Mouse (Mus musculus) kidney, adult 2 months (tissue): ENCODE data around the gene Krt76. TPM values are rescaled to one million over a fixed set of nuclear protein-coding genes. Genes with fewer than 3 reads are reported as not detected.

Experiments
- DNase-seq: peaks from one replicate; pipeline ENCODE4 v3.0.0; 2021
- H3K27ac ChIP-seq: fragments of 200-500 bp; 2 replicates; pipeline ENCODE4 v1.5.1; 2012; ENCODE audit warnings: low read depth, low read length, control low read depth, inconsistent platforms; ENCODE audit not compliant: insufficient read depth
- H3K27me3 ChIP-seq: fragments of 200-500 bp; replicated peaks from 2 replicates; pipeline ENCODE4 v1.6.1; 2012; ENCODE audit warnings: mild to moderate bottlenecking, moderate library complexity, low read length, inconsistent platforms; ENCODE audit not compliant: control insufficient read depth, insufficient read depth
- H3K36me3 ChIP-seq: fragments of 200-500 bp; 2 replicates; pipeline ENCODE4 v1.6.1; 2012; ENCODE audit warnings: mild to moderate bottlenecking, moderate library complexity, low read length, inconsistent platforms; ENCODE audit not compliant: control insufficient read depth, insufficient read depth
- H3K4me1 ChIP-seq: fragments of 200-500 bp; 2 replicates; pipeline ENCODE4 v1.6.1; 2011; ENCODE audit warnings: low read length; ENCODE audit not compliant: control insufficient read depth, insufficient read depth
- H3K4me3 ChIP-seq: fragments of 200-500 bp; 2 replicates; pipeline ENCODE4 v1.5.1; 2011; ENCODE audit warnings: mild to moderate bottlenecking, low read depth, low read length, control low read depth; ENCODE audit not compliant: insufficient read depth
- CTCF ChIP-seq: fragments of 200-500 bp; conservative IDR thresholded peaks from 2 replicates; pipeline ENCODE4 v1.5.1; 2011; ENCODE audit warnings: low read depth, mild to moderate bottlenecking, control low read depth, low read length, moderate library complexity, mixed read lengths; ENCODE audit not compliant: insufficient read depth, insufficient read length
- POLR2A ChIP-seq: fragments of 200-500 bp; IDR thresholded peaks from one replicate; pipeline ENCODE4 v1.6.1; 2011; ENCODE audit warnings: low read depth, low read length, control low read depth
- WGBS: fragments of 180-500 bp; shearing (Covaris S2); methylation state at CpG from one replicate; pipeline ENCODE4 v1.1.7; 2018; 5-methylcytosine and 5-hydroxymethylcytosine counted together
- polyA plus RNA-seq: library from polyadenylated mRNA; depleted of rRNA; stranded (reverse); fragments of >200 nt; gene quantifications from 2 replicates; pipeline ENCODE4 v1.2.3, GENCODE M21; 2012

Krt76 gene
- polyA plus RNA-seq, 1 experiment, result not detected

- Histone ChIP-seq H3K36me3 (no peaks in the 10 kb centered on the region), H3K4me3 (no peak overlapping the region), H3K27me3 (no peaks in the 10 kb centered on the region), H3K27ac (no peak overlapping the region), H3K4me1 (no peaks in the 10 kb centered on the region; the same call in 1 of the 2 replicates)
- WGBS, result 24% methylated on average over 12 of the region's 12 CpGs
- DNase-seq, result peak; percentile 92
- TF ChIP-seq CTCF (peak; percentile 26; the same call in 1 of the 2 replicates), POLR2A (no peak)
These were observed 34.8 kb upstream of the Krt76 start for GRCm38 (mm10) chr15:101927340-101928080.

DNA sequence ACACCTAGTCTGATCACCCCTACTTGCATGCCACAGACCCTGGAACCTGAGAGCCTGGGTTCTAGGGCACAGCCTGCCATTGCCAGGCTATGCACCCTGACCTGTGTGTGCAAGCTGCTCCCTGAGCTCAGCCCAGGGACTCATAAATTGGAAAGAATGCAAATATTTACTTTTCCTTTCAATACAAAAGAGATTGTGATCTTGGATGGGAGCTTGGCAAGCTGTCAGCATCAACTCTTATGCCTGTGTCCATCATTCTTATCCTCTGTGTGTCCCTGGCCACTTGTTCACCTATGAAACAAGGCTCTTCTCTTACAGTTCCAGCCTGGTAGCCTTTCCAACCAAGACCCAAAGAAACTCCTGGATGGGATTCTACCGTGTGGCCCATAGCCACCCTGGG is 32.3 kb upstream of the Krt76 start:
- Histone ChIP-seq H3K36me3 (no peaks in the 10 kb centered on the region), H3K27me3 (no peaks in the 10 kb centered on the region), H3K27ac (no peak overlapping the region), H3K4me1 (no peaks in the 10 kb centered on the region; the same call in 1 of the 2 replicates), H3K4me3 (no peak overlapping the region)
- TF ChIP-seq CTCF, result no peak
- TF ChIP-seq POLR2A, result no peak
- DNase-seq, result no peak
- 87% methylated on average over 1 of the region's 1 CpGs for WGBS

DNA sequence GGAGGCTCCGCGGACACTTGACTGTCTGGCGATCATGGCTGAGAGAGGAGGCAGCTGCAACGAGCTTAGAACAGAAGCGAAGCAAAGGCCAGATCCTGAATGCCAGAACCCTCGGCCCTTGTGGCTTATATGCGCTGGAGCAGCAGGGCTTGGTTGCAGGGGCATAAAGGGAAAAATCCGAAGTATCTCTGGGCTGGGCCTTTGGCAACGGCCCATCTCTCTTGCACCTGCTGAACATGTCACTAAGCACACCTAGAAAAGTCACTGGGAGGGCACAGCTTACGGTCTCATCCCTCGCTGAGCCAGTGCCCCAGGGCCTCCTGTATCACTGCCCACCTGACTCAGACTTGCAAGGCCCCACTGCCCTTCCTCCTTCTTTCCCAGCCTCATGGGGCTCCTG is 31.9 kb upstream of the Krt76 start, which contains the start of gene Krt4:
Gene Krt4, minus strand, starts transcription at position 101 of the 400 bp plus-strand sequence.
- 85% methylated on average over 11 of the region's 11 CpGs for WGBS
- H3K27ac ChIP-seq, result no peak within 1 kb of the TSS
- H3K27me3 ChIP-seq, result no peaks in the 10 kb centered on the region
- DNase-seq, result no peak
- TF ChIP-seq POLR2A (no peak), CTCF (no peak)
- no peak within 1 kb of the TSS for H3K4me3 ChIP-seq
- no peaks in the 10 kb centered on the region; the same call in 1 of the 2 replicates for H3K4me1 ChIP-seq
- H3K36me3 ChIP-seq, result no peaks in the 10 kb centered on the region

- TF ChIP-seq POLR2A, result no peak
- TF ChIP-seq CTCF, result no peak
These were observed 29.6 kb upstream of the Krt76 start for GRCm38 (mm10) chr15:101922296-101922695.

GRCm38 (mm10) chr15:101916072-101916471 is 23.4 kb upstream of the Krt76 start:
- no peak for DNase-seq
- H3K36me3 ChIP-seq, result no peaks in the 10 kb centered on the region
- H3K4me3 ChIP-seq, result no peak overlapping the region
- no peak overlapping the region for H3K27ac ChIP-seq
- TF ChIP-seq CTCF (no peak), POLR2A (no peak)
- H3K27me3 ChIP-seq, result no peaks in the 10 kb centered on the region
- 87% methylated on average over 2 of the region's 2 CpGs for WGBS
- no peaks in the 10 kb centered on the region for H3K4me1 ChIP-seq

More at GRCm38 (mm10) chr15:101922296-101922695, 29.6 kb upstream of the Krt76 start:
- Histone ChIP-seq H3K36me3 (no peaks in the 10 kb centered on the region), H3K4me3 (no peak overlapping the region), H3K27me3 (no peaks in the 10 kb centered on the region), H3K27ac (no peak overlapping the region), H3K4me1 (no peaks in the 10 kb centered on the region; the same call in 1 of the 2 replicates)
- no peak for DNase-seq
- WGBS, result 89% methylated on average over 2 of the region's 2 CpGs

GRCm38 (mm10) chr15:101904849-101905248 is 12.1 kb upstream of the Krt76 start:
- no peak for TF ChIP-seq POLR2A
- no peak for TF ChIP-seq CTCF
- H3K4me3 ChIP-seq, result no peak overlapping the region
- H3K36me3 ChIP-seq, result no peaks in the 10 kb centered on the region
- H3K27ac ChIP-seq, result no peak overlapping the region
- WGBS, result 86% methylated on average over 5 of the region's 5 CpGs
- H3K4me1 ChIP-seq, result no peaks in the 10 kb centered on the region
- no peaks in the 10 kb centered on the region for H3K27me3 ChIP-seq
- no peak for DNase-seq
